Comparison of ENCODE assay signal across 8 mouse cellular contexts in the genomic region with DNA sequence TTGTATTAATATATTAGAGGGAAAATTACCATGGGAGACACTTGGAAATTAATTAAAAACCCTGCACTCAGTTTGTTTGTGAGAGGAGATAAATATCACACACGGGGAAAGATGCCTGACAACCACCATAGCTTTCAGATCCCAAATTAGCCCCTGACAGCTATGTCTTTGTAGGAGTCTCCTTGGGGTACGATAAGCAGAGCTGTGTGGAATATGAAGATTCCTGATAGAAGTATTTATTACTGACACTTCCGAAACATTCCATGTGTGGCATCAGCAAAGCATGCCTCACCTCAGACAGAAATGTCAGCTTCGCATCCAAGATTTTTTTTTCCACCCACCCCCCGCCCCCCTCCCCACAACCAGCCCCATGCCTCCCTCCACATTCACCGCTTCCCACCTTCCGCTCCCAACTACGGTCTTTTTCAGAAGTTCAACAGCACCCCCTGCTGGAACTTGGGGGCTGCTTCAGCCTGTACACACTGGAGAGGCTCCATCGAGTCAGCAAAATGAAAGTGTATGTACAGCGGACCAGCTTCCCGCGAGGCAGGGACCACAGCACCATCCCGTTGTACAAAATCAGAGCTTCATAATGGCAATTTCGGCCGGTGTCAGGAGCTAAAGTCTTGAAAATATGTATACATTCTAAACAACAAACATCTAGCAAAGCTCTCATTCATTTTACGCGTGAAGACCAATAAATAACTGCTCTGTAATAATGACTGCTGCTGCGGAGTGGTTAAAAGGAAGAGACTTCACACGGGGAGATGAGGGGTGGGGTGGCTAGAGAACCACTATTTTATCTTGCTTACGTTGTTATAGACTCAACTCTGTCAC.
DNase-seq lines count a peak whose midpoint lies in the region; ATAC-seq and TF ChIP-seq lines count a peak whose summit lies in the region.

No protein-coding gene starts in this region.

- ATAC-seq in megakaryocyte, adult 5-6 weeks (ENCODE audit: poor library complexity, severe bottlenecking) = peak; percentile 92

- TF ChIP-seq CTCF in left cerebral cortex, adult 2 months (IDR thresholded peaks at IDR 0.05) = peak; percentile 79

- intact Hi-C loops in left cerebral cortex, adult 2 months (cut with DNase I) = loop anchor here (5.0 to 10.0 kb wide), 9 partner anchors 217 to 1610 kb away; no protein-coding TSS in a partner anchor

- peak overlapping the region; percentile 35 for H3K4me3 ChIP-seq in left cerebral cortex, adult 2 months

- peak overlapping the region; percentile 49 for H3K27ac ChIP-seq in left cerebral cortex, adult 2 months

- peak; percentile 45 for DNase-seq in WW6 (ENCODE audit: low read depth, low spot score)
- DNase-seq in cerebellum, postnatal 14 days = peak; percentile 89 to 90
- peak; percentile 45 for DNase-seq in gastrocnemius, adult 18-20 months (ENCODE audit: low spot score)
- peak; percentile 50 for DNase-seq in hindlimb bud, embryonic 11.5 days (ENCODE audit: extremely low spot score, low read depth, low spot score)
- peak; percentile 81 to 85 for DNase-seq in left cerebral cortex, adult 2 months (ENCODE audit: extremely low spot score in 1 of 2, low spot score in 2 of 2)
- DNase-seq in right cerebral cortex, adult 18-20 months = peak; percentile 89
- peak; percentile 67 for DNase-seq in urinary bladder, postnatal 14 days (ENCODE audit: low spot score)

Comparison
In these comparisons a context has a peak if more than half of its experiments do, and no peak if none do; other contexts are left out.
1. Peak in every context shown above with its lines: DNase-seq, ATAC-seq, H3K4me3 ChIP-seq and H3K27ac ChIP-seq.